Mouse (Mus musculus) embryo, embryonic 9.5 days (tissue): ENCODE results near the gene Tor3a.
"Not testable (repeated sequence)": the region's sequence is repeated elsewhere in the genome, so short reads cannot be mapped to it uniquely, and the experiment has no call there.

Experiments used
- DNase-seq: peaks from one replicate; pipeline ENCODE4 v3.0.0-alpha.2; 2017; ENCODE audit errors: extremely low spot score

Gene Tor3a

DNA sequence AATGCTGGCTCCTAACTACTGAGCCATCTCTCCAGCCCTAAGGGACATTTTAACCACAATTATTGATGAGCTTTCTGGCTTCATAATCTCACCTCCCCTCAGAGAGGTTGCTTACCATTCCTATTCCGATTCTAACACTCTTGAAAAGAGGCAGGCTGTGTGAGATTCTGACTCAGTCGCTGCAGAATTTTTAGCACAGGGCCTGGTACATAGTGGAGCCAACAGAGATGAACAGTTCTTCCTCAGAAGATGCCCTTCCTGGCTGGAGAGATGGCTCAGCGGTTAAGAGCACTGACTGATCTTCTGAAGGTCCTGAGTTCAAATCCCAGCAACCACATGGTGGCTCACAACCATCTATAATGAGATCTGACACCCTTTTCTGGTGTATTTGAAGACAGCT is 2.2 kb downstream of the Tor3a start:
- no peak for DNase-seq

GRCm38 (mm10) chr1:156669208-156669983 is 4.8 kb downstream of the Tor3a start:
- no peak for DNase-seq

DNA sequence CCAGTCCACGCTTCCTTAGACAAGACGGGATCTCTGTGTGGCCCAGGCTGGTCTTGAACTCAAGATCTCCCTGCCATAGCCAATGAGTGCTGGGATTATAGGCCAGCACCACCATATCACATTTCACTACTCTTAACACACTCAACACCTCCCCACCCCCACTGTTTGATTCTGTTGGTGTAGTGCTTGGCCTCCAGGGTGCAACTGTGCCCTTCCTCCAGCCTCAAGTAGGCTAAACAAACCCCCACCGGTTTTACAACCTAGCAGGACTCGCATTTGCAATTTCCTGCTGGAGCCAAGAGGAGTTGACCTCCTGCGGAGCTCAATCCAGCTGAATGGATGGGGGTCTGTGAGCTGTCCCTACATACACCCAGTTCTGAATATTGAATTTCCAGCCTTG is 5.6 kb downstream of the Tor3a start:
- no peak for DNase-seq

DNA sequence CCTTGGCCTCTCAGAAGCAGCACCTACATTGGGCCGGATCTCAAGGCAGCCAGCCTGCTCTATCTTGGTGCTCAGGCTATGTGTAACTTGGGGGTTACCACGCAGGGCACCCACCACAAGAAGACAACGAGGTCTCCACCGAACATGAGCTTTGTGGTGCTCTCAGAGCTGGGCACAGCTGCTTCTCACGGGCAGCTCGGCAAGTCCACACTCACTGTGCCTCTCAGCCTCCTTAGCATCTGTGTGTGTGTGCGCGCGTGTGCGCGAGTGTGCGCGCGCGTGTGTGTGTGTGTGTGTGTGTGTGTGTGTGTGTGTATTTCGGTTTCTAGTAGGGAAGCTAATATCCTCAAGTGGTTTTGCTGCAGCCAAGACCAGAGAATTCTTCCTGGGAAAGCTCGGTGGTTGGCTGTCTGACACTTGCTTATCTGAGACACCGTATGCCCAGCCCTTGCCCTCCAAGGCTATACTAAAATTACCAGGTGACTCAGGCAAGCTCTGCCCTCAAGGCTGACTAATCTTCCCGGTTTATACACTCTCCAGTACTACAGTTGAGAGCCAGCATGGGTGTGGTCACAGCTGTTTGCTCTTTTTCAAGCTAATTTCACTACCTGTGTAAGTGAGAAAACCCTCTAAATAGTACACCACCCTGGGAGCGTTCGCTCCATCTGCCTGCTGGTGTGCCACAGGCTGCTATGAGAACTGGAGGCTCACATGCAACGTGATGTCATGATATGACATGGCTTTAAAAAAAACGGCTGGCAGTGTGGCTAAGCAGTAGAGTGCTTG is 6.8 kb downstream of the Tor3a start:
- no peak for DNase-seq

DNA sequence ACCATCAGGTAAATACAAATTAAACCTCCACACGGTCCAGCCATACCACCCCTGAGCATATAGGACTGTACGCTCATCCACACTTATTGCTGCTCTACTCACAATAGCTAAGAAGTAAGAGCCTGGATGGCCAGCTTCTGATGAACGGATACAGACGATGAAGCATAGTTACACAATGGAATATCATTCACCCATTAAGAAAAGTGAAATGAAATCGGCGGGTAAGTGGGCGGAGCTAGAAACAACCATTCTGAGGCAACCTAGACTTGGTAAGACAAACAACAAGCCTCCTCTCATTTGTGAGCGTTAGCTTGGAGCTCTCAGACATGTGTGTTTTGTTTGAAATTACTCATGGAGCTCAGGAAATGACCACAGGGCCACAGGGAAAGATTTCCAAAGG is 8.4 kb downstream of the Tor3a start:
- no peak for DNase-seq

DNA sequence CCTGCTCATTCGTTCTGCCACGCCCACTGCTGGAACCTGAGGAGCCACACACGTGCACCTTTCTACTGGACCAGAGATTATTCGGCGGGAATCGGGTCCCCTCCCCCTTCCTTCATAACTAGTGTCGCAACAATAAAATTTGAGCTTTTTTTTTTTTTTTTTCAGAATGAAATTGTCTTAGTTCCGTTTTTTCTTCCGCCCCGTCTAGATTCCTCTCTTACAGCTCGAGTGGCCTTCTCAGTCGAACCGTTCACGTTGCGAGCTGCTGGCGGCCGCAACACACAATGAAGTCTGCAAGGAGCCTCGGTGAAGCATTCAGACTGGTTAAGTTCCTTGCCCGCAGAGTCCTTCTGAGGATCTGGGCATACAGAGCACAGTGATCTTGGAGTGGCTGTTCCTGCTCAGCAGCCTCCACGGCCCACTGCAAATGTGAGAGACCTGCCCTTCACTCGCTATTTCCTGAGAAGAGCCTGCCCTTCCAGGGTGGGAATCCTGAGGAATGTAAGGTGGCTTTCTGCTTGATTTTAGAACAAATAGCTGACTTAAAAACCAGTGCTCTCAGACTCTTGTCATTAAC is 13.4 kb downstream of the Tor3a start:
- DNase-seq, result not testable (repeated sequence)

DNA sequence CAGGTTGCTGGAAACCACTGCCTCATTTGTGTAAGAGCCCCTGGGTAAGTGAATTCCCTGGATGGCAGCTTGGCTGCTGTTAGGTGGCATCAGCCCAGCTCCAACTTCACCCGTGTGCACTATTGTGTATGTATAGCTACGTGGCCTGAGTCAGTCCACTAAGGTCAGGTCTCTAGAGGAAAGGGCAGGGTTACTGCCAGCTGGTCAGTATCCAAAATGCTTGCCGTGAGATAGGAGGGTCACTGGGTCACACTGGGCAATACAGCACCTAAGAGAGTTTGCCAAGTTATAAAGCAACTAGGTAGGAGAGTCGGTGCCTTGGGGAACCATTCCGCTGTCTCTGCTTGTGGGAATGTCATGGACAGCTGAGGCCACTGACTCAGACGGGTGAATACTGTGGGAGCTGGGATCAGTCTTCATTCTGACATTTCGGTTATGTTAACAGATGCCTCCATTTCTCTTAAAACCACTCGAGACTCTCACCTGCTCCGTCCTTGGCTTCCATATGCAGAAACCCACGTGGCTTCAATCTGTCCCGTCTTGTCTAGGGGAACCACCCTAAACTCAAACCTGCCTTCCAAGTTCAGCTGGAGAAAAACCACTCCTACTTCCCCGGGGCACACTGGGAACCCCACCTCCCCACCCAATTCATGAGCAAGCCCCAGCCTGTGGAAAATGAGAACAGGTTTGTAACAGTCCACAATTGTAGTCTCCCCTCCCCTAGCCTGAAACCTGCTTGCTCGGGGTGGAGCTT is 14.1 kb downstream of the Tor3a start:
- DNase-seq, result no peak

DNA sequence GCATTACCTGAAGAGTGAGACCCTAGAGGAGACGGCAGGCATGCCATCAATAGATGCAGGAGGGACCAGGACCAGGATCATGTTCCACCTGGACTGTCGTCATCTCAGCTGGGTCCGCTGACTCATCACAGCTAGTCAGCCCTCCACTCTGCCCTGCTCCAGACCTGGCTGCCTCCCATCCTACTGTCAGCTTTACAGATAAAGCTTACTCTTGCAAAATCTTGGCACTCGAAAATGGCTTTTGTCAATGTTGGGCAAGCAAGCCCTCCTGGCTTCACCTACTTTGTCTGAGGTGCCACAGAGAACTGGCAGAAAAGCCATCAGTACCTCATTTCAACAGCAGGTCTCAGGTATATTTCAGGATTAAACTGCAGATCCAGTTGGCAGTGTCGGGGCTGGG is 15.5 kb downstream of the Tor3a start:
- no peak for DNase-seq

- DNase-seq, result no peak
Observed at GRCm38 (mm10) chr1:156657523-156657922, 16.6 kb downstream of the Tor3a start.

DNA sequence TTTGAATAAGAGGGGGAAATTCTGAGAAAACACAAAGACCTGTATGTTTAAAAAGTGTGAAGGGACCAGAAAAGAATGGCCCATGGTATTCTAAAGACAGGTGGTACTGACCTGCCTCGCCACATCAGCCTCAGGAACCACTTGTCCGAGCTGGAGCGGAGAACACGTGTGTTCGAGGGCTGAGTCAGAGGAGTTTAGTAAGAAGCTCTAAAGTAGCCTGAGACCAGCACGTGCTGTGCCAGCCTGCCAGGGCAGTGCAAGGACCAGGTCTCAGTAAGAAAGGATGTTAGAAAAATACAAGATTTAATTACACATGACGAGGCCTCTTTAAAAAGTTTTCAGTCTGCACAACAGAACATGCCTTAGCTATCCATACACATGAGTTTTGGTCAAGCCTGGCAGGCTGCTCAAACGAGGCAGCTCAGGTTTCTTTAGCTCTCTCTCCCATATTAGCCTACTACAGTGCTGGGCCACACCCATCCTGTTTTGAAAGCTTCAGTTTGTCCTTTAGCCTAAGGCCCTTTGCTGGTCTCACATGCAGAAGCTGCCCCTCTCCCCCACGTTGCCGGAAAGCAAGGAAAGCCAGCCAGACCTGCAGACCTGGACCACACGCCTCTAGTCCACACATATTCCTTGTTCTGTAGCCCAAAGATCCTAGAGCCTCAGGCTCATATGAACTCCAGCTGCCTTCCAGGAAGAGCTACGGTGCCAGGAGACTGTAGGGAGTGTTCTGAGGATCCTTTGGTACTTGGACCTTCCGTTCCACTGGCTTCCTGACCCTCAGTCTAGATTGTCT is 19.2 kb downstream of the Tor3a start:
- DNase-seq, result no peak

DNA sequence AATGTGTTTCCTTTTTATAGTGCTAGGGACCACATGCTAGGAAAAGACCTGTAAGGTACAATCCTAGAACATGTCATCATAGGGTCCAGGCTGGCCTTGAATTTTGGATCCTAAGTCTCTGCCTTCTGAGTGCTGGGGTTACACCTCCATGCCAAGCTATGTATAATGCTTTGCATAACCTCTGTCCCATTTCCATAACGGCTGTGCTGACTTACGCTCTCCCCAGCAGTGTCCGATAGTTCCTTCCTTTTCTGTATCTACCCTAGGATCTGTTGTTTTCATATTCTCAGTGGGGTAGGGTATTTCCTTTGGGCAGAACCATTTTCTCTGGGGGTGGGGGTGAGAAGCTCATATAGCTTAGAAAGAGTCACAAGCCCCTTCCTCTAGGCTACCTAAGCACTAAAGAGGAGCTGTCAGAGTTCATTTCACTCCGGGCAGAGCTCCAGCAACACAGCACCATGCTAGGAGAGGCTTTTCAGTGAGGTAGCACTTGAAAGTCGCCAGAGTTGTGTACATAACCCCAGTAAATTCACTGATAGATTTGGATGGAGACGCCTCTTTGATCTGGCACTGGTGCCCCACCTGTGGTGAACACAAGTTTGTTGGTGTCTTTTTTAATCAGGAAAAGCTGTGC is 21.9 kb downstream of the Tor3a start:
- no peak for DNase-seq

DNA sequence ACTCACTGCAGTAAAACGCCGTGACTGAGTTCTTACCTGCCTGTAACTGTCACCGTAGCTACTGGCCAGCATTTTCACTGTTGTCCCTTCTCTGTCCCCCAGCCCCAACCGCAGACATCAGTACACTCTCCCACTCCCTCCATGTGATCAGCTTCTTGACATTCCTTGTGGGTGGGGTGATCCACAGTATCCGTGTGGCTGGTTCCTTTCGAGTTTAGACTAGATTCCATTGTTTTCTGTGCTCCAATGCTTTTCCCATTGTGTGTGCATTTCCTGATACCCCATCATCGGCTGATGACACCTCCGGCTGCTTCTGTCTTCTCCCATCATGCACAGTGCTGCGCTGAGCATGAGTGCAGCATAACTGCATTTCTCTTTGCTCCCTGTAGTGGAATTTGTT is 23.5 kb downstream of the Tor3a start:
- no peak for DNase-seq

DNA sequence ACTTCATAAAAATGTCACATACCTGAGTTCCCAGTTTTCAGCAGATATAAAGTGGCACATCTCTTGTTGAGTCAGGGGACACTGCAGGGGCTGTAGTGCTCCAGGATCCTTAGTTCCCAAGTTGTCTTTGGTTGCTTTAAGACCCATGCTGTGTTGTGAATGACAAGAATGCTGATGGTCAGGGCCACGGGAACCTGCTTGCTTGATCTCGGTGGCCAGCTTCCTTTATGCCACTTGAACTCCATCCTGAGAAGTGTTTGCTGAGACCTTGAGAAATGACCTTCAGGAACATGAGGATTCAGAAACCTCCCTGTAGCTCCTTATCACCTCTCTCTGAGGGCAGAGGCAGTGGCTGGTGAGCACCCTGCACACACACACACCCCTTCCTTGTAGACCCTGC is 25.5 kb downstream of the Tor3a start:
- DNase-seq, result no peak

GRCm38 (mm10) chr1:156645971-156646370 is 28.2 kb downstream of the Tor3a start:
- no peak for DNase-seq

DNA sequence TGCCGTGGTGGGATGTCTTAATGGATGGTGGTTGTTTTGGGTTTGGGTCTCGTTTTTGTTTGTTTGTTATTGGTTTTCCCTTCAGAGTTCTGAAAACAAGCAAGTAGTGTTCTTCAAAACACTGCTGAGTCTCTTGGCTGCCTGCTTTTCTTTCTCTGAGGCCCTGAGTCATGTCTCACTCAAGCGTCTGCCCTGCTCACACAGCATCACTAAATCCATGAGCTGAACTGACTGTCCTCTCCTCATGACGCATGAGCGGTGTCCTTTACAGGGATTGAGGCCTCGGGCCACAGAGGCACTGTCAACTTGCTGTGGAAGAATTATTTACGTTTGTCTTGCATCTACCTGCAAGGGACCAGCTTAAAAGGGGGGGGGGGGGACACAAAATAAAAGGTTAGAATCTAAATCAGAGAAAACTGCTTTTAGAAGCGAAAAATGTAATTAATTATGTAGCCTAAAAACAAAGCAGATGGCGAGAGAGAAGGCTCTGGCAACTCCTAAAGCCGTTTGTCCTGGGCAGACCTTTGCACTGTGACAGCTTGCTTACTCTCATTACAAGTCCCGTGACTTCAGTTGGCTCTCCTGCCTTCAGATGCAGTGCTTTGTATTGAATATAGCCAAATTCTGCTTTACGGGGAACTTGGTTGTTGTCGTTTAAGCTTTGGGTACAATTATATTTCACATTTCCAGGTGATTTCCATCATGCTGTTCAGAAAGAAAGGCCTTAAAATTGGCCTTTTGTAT is 29.2 kb downstream of the Tor3a start:
- no peak for DNase-seq

GRCm38 (mm10) chr1:156644061-156644460 is 30.1 kb downstream of the Tor3a start:
- no peak for DNase-seq

- no peak for DNase-seq
Observed at GRCm38 (mm10) chr1:156642813-156643212, 31.3 kb downstream of the Tor3a start.

GRCm38 (mm10) chr1:156641808-156642207 is 32.3 kb downstream of the Tor3a start:
- no peak for DNase-seq

GRCm38 (mm10) chr1:156640577-156640976 is 33.6 kb downstream of the Tor3a start:
- DNase-seq, result no peak

- no peak for DNase-seq
Observed at GRCm38 (mm10) chr1:156639455-156639854, 34.7 kb downstream of the Tor3a start.
